Mouse (Mus musculus) cortical plate, adult 2 months (tissue): ENCODE measurements around the gene Map1lc3a. TPM values are rescaled to one million over a fixed set of nuclear protein-coding genes. Genes with fewer than 3 reads are reported as not detected.

Experiments used
- H3K27ac ChIP-seq: fragments of 200-500 bp; 2 replicates; pipeline ENCODE4 v1.5.1; 2012; ENCODE audit warnings: low read length, control low read depth, inconsistent platforms; ENCODE audit not compliant: insufficient read depth
- H3K4me1 ChIP-seq: fragments of 200-500 bp; 2 replicates; pipeline ENCODE4 v1.6.1; 2011; ENCODE audit warnings: low read length; ENCODE audit not compliant: control insufficient read depth, insufficient read depth
- H3K4me3 ChIP-seq: fragments of 200-500 bp; 2 replicates; pipeline ENCODE4 v1.5.1; 2011; ENCODE audit warnings: mild to moderate bottlenecking, low read length, control low read depth; ENCODE audit not compliant: insufficient read depth
- CTCF ChIP-seq: fragments of 200-500 bp; IDR thresholded peaks from 2 replicates; pipeline ENCODE4 v1.5.1; 2011; ENCODE audit warnings: mild to moderate bottlenecking, control low read depth, low read length; ENCODE audit not compliant: insufficient read depth; ENCODE audit errors: extremely low read depth
- POLR2A ChIP-seq: fragments of 200-500 bp; IDR thresholded peaks from 2 replicates; pipeline ENCODE4 v1.6.1; 2011; ENCODE audit warnings: mild to moderate bottlenecking, low read length, control low read depth; ENCODE audit not compliant: insufficient read depth; ENCODE audit errors: extremely low read depth
- polyA plus RNA-seq: library from polyadenylated mRNA; depleted of rRNA; stranded (reverse); fragments of >200 nt; gene quantifications from 2 replicates; pipeline ENCODE4 v1.2.3, GENCODE M21; 2012; rRNA removed

Map1lc3a gene
- 419 and 446 TPM in 2 replicates for polyA plus RNA-seq

DNA sequence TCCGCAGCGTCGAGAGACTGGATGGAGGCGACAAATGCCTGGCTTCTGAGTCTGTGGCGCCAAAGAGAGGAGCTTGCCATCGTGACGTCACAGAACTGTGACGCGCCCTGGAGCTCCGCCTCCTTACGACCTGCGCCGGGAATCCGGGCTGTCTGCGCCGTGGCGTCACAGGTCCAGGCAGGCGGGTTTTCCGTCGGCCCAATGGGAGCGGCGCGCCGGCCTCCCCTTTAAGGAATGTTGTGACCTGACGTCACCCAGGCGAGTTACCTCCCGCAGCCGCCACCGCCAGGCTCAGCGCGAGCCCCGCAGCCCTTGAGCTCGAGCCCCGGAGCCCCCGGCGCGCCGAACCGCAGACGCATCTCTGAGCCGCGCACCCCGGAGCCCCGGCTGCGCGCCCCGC, at the start of gene Map1lc3a:
Map1lc3a (plus strand) TSS at position 103 of the 400 bp plus-strand sequence.
- peak within 1 kb of the TSS; percentile 93 for H3K27ac ChIP-seq
- TF ChIP-seq CTCF (no peak), POLR2A (peak; percentile 62; the same call in 1 of the 2 replicates)
- peak within 1 kb of the TSS; percentile 78 for H3K4me3 ChIP-seq
- no peaks in the 10 kb centered on the region for H3K4me1 ChIP-seq

DNA sequence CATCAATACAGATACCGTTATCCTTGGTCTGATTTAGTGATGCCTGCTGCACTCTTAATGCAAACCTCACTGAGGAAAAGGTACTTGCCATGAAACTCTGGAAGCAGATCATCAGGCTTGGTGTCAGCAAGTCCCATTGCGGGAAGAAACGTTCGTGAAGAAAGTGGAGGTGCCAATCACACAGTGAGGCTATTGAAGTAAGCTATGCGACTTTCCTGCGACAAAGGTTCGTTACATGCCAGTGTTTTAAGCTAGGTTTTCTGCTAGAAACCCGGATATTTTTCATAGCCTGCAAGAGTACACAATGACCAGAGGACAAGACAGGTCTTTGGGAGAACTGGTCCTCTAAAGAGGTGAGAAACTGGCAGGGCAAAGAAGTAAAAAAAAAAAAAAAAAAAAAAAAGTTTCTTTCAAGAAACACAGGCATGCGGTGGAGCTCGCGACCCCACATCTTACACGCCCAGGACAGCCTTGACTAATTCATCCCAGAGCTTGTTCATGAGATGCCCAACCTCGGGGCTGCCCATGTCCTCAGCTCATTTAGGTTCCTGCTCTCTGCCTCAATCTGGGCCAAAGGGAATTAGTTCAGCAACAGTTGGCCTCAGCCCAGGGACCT, 40.2 kb upstream of the Map1lc3a start:
- peak overlapping the region; percentile 48 for H3K4me3 ChIP-seq
- H3K27ac ChIP-seq: peak overlapping the region; percentile 15; the same call in 1 of the 2 replicates
- H3K4me1 ChIP-seq: peaks cover 7% of the 10 kb centered on the region
- TF ChIP-seq CTCF (no peak), POLR2A (no peak)

DNA sequence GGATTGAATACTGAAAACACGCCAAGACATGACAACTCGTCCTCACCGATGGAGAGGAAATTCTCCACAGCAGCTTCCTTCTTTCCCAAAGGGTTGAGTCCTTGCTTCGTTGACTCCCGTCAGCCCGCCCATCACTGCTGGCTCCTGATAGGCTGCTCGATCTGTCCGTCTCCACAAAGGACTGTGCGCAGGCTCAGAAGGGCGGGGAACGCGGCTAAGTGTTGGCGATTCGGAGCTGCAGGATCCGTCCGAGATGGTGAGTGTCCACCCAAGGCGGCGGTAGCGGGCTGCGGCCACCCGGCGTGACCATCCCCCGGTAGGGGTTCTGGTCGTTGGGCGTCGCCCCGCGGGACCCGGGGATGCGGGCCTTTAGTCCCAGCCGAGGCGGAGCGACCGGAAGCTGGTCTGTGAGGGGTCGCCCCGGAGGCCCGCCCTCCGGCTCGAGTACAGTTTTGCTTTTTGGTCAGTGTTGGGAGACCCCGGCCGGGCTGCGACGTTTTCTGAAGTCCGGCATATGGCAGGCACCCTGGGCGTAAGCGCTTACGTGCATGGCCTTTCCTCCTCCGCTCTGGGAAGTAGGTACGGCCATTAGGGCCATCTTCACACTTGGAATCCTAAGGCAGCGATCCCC, 39.6 kb upstream of the Map1lc3a start, which contains the start of gene Dynlrb1:
Dynlrb1 (plus strand) TSS at position 172 of the 631 bp plus-strand sequence.
- H3K4me1 ChIP-seq: peaks cover 7% of the 10 kb centered on the region
- TF ChIP-seq CTCF (no peak), POLR2A (peak; percentile 91)
- H3K27ac ChIP-seq: peak within 1 kb of the TSS; percentile 25; the same call in 1 of the 2 replicates
- peak within 1 kb of the TSS; percentile 48 for H3K4me3 ChIP-seq

DNA sequence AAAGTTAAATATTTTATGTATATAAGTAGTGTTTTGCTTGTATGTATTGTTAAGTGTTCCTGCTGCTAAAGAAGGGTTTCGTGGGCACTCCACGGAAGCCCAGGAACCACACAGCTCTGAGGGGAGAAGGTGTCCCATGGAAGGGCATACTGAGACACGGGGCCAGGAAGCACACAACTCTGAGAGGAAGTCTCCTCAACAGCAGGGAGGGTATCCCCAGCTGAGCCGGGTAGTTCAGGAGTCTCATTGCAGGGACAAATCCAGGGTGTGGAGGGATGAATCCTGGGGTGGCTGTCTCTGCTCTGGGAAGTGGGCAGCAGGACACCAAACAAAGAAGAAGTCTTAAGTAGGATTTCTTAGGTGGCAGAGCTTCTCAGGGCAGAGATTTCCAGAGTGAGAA, 38.8 kb upstream of the Map1lc3a start:
- Histone ChIP-seq H3K4me3 (peak overlapping the region; percentile 48), H3K4me1 (peaks cover 7% of the 10 kb centered on the region), H3K27ac (no peak overlapping the region)
- TF ChIP-seq POLR2A (no peak), CTCF (no peak)

DNA sequence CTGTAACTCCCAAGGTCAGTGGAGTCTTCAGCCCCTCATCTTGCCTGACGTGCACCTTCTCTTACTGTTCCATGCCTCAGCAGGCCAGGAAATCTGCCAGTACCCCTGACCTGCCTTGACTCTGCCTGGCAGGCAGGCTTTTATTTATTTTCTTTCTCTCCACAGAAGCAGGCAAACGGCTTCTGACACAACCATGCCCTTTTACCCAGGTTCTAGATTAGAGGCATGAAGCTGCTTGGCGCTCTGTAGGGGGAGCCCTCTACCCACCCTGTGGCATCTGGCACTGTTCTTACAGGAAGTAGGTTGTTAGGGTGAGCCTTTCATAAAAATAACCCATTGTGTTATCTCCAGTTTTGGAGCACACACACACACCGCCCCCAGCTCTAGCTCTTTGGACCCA, 35.2 kb upstream of the Map1lc3a start:
- Histone ChIP-seq H3K4me1 (peaks cover 8% of the 10 kb centered on the region), H3K4me3 (no peak overlapping the region), H3K27ac (no peak overlapping the region)
- TF ChIP-seq CTCF: 0 out of 2 replicates have a peak, but pooled peaks have one; percentile 7
- no peak for TF ChIP-seq POLR2A

DNA sequence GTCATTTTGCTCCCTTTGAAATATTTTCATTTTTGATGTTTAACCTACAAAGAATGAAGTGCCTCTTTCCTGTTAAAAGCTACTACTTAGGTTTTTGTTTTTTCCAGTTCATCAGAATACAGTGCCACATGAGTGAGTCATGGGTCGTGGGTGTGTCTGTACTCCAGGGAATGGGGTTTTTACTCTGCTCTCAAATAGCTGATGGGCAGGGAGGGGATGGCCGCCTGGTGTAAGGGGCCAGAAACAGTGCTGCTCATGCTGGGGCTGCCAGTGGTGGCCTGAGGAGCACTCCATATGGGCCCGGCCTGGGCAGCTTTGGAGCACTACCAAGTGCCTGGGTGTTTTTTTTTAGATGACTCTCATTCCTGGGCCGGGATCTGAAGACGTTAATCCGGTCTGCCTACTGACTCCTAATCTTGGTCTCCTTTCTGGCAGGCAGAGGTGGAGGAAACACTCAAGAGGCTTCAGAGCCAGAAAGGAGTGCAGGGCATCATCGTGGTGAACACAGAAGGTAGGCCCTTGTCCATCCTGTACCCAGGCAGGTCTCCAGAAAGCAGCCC, 33.7 kb upstream of the Map1lc3a start:
- H3K27ac ChIP-seq: no peak overlapping the region
- peaks cover 7% of the 10 kb centered on the region for H3K4me1 ChIP-seq
- TF ChIP-seq POLR2A: no peak
- no peak for TF ChIP-seq CTCF
- no peak overlapping the region for H3K4me3 ChIP-seq

DNA sequence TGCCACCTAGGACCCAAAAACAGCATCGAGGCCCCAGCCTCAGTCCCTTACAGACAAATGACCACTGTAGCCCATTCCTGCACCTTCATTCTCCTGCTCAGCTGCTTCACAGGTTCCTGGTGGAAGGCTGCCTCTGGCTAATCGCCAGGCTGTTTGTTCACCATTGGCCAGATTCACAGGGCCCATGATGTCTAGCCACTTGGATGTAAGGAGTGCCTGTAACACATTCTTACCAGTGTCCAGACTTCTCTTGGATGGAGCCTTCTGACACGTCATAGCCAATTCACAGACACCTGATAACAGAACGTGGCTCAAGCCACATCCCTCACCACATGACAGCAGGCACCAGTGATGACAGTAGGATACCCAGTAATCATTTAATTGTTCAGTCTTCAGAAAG, 29.9 kb upstream of the Map1lc3a start:
- H3K4me3 ChIP-seq: no peak overlapping the region
- no peak overlapping the region for H3K27ac ChIP-seq
- H3K4me1 ChIP-seq: peaks cover 4% of the 10 kb centered on the region; the same call in 1 of the 2 replicates
- TF ChIP-seq CTCF: no peak
- no peak for TF ChIP-seq POLR2A

DNA sequence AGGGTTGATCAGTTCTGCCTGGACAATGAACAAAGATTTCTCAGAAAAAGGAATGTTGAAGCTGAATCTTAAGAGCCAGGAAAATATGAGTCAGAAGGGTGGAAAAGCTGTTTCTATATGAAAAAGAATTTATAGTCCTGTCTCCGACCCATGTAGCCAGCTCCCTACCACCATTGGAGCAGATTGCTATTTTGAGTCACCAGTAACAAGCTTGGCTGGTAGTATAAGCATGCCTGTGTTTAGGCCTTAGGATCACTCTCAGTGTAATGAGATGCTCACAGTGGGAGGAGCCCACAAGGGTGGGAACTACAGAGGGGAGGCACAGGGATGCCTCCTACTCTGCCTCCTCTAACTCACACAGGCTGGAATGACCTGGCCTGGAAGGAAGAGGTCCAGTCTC, 27.9 kb upstream of the Map1lc3a start:
- H3K4me1 ChIP-seq: no peaks in the 10 kb centered on the region
- TF ChIP-seq CTCF: no peak
- no peak for TF ChIP-seq POLR2A
- no peak overlapping the region for H3K27ac ChIP-seq
- no peak overlapping the region for H3K4me3 ChIP-seq

DNA sequence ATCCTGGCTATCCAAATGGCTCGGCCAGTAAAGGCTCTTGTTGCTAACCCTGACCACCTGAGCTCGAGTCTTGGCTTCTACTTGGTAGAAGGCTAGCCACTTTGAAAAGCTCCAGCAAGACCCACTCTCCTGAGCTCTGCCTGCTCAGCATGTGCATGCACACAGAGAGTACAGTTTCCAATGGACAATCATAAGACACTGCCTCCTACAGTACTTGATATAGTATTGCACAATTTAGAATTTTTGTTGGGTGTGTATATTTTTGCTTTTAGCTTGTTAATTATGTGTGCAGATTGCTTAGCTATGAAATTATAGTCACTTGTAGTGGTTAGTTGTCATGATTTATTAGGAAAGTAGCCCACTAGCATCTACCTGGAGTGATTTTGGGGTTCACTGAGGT, 27.4 kb upstream of the Map1lc3a start:
- Histone ChIP-seq H3K27ac (no peak overlapping the region), H3K4me3 (no peak overlapping the region), H3K4me1 (no peaks in the 10 kb centered on the region)
- TF ChIP-seq CTCF (no peak), POLR2A (no peak)

DNA sequence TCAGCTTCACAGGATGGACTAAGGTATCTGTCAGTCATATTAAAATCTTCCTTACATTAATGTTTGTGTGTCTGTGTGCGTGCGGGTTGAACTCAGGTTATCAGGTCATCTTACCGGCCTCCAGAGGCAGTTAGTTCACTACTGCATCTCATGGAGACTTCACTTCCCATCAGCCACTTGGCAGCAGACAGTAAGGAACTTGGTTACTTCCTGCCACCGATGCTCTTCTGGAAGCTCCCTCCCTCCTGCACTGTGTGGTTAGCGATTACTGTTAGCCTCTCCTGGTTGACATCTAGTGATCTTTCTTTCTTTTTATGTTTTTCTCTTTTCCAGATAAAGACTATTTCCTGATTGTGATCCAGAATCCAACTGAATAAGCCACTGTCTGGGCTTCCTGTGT, 26.5 kb upstream of the Map1lc3a start:
- Histone ChIP-seq H3K4me3 (no peak overlapping the region), H3K27ac (no peak overlapping the region), H3K4me1 (no peaks in the 10 kb centered on the region)
- TF ChIP-seq POLR2A: no peak
- TF ChIP-seq CTCF: no peak
